Mouse (Mus musculus) brain, embryonic 18.5 days (tissue): Measurements from ENCODE around the gene Shank3.

Experiments used
- DNase-seq: peaks from one replicate; pipeline ENCODE4 v3.0.0-alpha.2; 2012; ENCODE audit warnings: low read depth, low spot score

The Shank3 gene

GRCm38 (mm10) chr15:89498961-89499688 is at the start of gene Shank3:
Shank3 (plus strand) TSS chr15:89499623.
- no peak for DNase-seq

- no peak for DNase-seq
Measured at GRCm38 (mm10) chr15:89452906-89453864, 46.2 kb upstream of the Shank3 start.

GRCm38 (mm10) chr15:89453865-89454478 is 45.5 kb upstream of the Shank3 start, which contains the start of gene Mapk8ip2:
Mapk8ip2 (plus strand) TSS chr15:89453913.
- DNase-seq: no peak

GRCm38 (mm10) chr15:89454857-89455256 is 44.6 kb upstream of the Shank3 start:
- no peak for DNase-seq

- no peak for DNase-seq
Measured at GRCm38 (mm10) chr15:89455642-89456041, 43.8 kb upstream of the Shank3 start.

- DNase-seq: no peak
Measured at GRCm38 (mm10) chr15:89458942-89459341, 40.5 kb upstream of the Shank3 start.

- no peak for DNase-seq
Measured at GRCm38 (mm10) chr15:89459821-89460220, 39.6 kb upstream of the Shank3 start.

- no peak for DNase-seq
Measured at GRCm38 (mm10) chr15:89460298-89460697, 39.1 kb upstream of the Shank3 start.

- DNase-seq: no peak
Measured at GRCm38 (mm10) chr15:89461321-89461720, 38.1 kb upstream of the Shank3 start.

- no peak for DNase-seq
Measured at GRCm38 (mm10) chr15:89462176-89462575, 37.2 kb upstream of the Shank3 start.

GRCm38 (mm10) chr15:89463334-89464235 is 35.8 kb upstream of the Shank3 start:
- no peak for DNase-seq

GRCm38 (mm10) chr15:89465052-89465451 is 34.4 kb upstream of the Shank3 start:
- no peak for DNase-seq

- DNase-seq: no peak
Measured at GRCm38 (mm10) chr15:89468577-89468976, 30.8 kb upstream of the Shank3 start.

GRCm38 (mm10) chr15:89471476-89471875 is 27.9 kb upstream of the Shank3 start:
- no peak for DNase-seq

- DNase-seq: no peak
Measured at GRCm38 (mm10) chr15:89473370-89473769, 26.1 kb upstream of the Shank3 start.

- DNase-seq: no peak
Measured at GRCm38 (mm10) chr15:89473921-89474320, 25.5 kb upstream of the Shank3 start.

GRCm38 (mm10) chr15:89474596-89475292 is 24.7 kb upstream of the Shank3 start:
- no peak for DNase-seq

GRCm38 (mm10) chr15:89475293-89475600 is 24.2 kb upstream of the Shank3 start:
- DNase-seq: no peak

- DNase-seq: peak; percentile 80
Measured at GRCm38 (mm10) chr15:89475611-89476474, 23.6 kb upstream of the Shank3 start.

- no peak for DNase-seq
Measured at GRCm38 (mm10) chr15:89476475-89476815, 23.0 kb upstream of the Shank3 start.
